Mouse (Mus musculus) neural tube, embryonic 12.5 days (tissue): ENCODE results near the gene Inpp5k. TPM values are rescaled to one million over a fixed set of nuclear protein-coding genes. Genes with fewer than 3 reads are reported as not detected.

Experiments
- ATAC-seq: fragments of 200-750 bp; cut with Nextera tagmentation; 2 replicates; pipeline ENCODE4 v1.8.0; 2017; ENCODE audit warnings: low read depth, mild to moderate bottlenecking, moderate TSS enrichment, moderate library complexity; ENCODE audit not compliant: low FRiP score
- H3K27ac ChIP-seq: fragments of 300-500 bp; sonication (generic); 2 replicates; pipeline ENCODE4 v1.5.1; 2016
- H3K27me3 ChIP-seq: fragments of 300-500 bp; sonication (generic); replicated peaks from 2 replicates; pipeline ENCODE4 v1.6.1; 2016; ENCODE audit warnings: mild to moderate bottlenecking
- H3K36me3 ChIP-seq: fragments of 300-500 bp; sonication (generic); 2 replicates; pipeline ENCODE4 v1.6.1; 2016; ENCODE audit warnings: mild to moderate bottlenecking
- H3K4me1 ChIP-seq: fragments of 300-500 bp; sonication (generic); 2 replicates; pipeline ENCODE4 v1.6.1; 2016
- H3K4me2 ChIP-seq: fragments of 300-500 bp; sonication (generic); replicated peaks from 2 replicates; pipeline ENCODE4 v1.6.1; 2016; ENCODE audit warnings: mild to moderate bottlenecking
- H3K4me3 ChIP-seq: fragments of 300-500 bp; sonication (generic); 2 replicates; pipeline ENCODE4 v1.5.1; 2016
- H3K9ac ChIP-seq: fragments of 300-500 bp; sonication (generic); 2 replicates; pipeline ENCODE4 v1.6.1; 2016; ENCODE audit warnings: mild to moderate bottlenecking
- H3K9me3 ChIP-seq: fragments of 300-500 bp; sonication (generic); 2 replicates; pipeline ENCODE4 v1.6.1; 2016; ENCODE audit warnings: mild to moderate bottlenecking
- WGBS: fragments of 180-500 bp; shearing (Covaris S2); methylation state at CpG from one replicate; pipeline ENCODE4 v1.1.7; 2016; 5-methylcytosine and 5-hydroxymethylcytosine counted together
- polyA plus RNA-seq: library from polyadenylated mRNA; unstranded; fragments of >200 nt; fragmentation: Nextera tagmentation; extraction: Ambion mirVana; gene quantifications from 2 replicates; pipeline ENCODE4 v1.2.1, GENCODE M21; 2016

The Inpp5k gene
- polyA plus RNA-seq, 1 experiment from 2014 or later = 31.4 TPM

DNA sequence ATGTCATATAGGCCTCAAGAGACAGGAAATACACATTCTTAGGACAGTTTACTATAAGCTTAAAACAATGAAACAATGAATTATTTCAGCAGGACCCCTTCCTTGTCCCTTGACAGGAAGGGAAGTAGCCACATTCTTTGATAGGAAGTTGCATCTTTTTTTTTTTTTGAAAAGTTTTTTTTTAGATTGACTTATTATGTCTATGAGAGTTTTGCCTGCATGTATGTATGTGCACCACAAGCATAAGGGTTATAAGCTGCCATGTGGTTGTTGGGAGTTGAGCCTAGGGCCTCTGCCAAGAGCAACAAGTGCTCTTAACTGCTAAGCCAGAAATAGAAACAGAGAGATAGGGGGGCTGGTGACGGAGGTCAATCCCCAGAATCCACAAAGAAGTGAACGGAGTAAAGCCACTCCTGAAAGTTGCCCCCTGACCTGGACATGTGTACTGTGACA is 6.7 kb upstream of the Inpp5k start:
- Histone ChIP-seq H3K4me2 (no peak overlapping the region), H3K27me3 (no peaks in the 10 kb centered on the region), H3K4me1 (no peaks in the 10 kb centered on the region), H3K9ac (no peak overlapping the region), H3K36me3 (peaks cover 67% of the 10 kb centered on the region), H3K9me3 (no peaks in the 10 kb centered on the region), H3K4me3 (no peak overlapping the region), H3K27ac (no peak overlapping the region)
- 70% methylated on average over 2 of the region's 2 CpGs for WGBS
- no peak for ATAC-seq

DNA sequence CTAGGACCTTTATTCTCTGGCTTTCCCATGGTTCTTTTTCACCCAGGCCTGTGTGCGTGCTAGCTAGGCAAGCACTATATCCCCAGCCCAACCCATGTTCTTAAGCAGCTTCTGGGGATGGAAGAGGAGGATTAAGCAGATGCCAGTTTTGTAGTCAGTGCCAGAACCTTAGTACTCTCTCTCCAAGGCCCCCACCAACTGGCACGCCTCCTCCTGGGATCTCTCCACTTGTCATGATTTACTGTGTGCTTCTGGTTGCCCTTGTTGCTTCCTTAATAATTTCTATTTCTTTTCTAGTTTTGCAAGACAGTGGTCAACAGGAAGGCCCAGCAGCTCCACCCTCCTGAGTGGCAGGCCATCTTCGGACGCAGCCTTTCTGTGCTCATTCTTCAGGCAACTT is 5.0 kb upstream of the Inpp5k start:
- H3K9me3 ChIP-seq = no peaks in the 10 kb centered on the region
- WGBS = 93% methylated on average over 4 of the region's 4 CpGs
- peaks cover 50% of the 10 kb centered on the region for H3K36me3 ChIP-seq
- H3K4me2 ChIP-seq = no peak overlapping the region
- no peak overlapping the region for H3K9ac ChIP-seq
- no peak overlapping the region for H3K27ac ChIP-seq
- ATAC-seq = no peak
- peaks cover 9% of the 10 kb centered on the region for H3K4me1 ChIP-seq
- H3K27me3 ChIP-seq = no peaks in the 10 kb centered on the region
- no peak overlapping the region for H3K4me3 ChIP-seq

GRCm38 (mm10) chr11:75630098-75630497 is 690 bp upstream of the Inpp5k start:
- Histone ChIP-seq H3K4me1 (peaks cover 24% of the 10 kb centered on the region), H3K4me3 (peak overlapping the region; percentile 51), H3K36me3 (peaks cover 34% of the 10 kb centered on the region), H3K4me2 (peak overlapping the region; percentile 83), H3K9ac (peak overlapping the region; percentile 74; the same call in 1 of the 2 replicates), H3K27me3 (no peaks in the 10 kb centered on the region), H3K9me3 (no peaks in the 10 kb centered on the region), H3K27ac (no peak overlapping the region)
- WGBS = 13% methylated on average over 5 of the region's 5 CpGs
- ATAC-seq = peak; percentile 6; the same call in 1 of the 2 replicates

- Histone ChIP-seq H3K9ac (peak overlapping the region; percentile 74), H3K4me2 (peak overlapping the region; percentile 83), H3K27ac (no peak overlapping the region), H3K36me3 (peaks cover 26% of the 10 kb centered on the region), H3K9me3 (no peaks in the 10 kb centered on the region), H3K4me1 (peaks cover 24% of the 10 kb centered on the region), H3K4me3 (peak overlapping the region; percentile 51), H3K27me3 (no peaks in the 10 kb centered on the region)
- ATAC-seq = no peak
- WGBS = 19% methylated on average over 13 of the region's 13 CpGs
These were observed 905 bp downstream of the Inpp5k start for GRCm38 (mm10) chr11:75631561-75632225.

DNA sequence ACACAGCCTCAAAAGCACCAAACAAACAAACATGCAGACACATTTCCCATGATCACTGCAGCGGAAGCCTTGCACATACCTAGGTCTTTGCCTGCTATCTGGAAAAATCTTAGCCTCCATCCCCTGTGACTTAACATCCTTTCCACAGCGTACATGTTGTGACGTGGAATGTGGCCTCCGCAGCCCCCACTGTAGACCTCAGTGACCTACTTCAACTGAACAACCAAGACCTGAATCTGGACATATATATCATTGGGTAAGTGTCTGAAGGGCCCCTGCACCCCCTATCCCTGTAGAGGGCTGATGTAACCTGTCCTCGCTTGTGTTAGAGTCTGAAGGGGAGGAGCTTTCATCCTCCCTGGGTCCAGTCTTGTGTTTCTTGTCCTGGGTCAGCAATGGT is 2.1 kb downstream of the Inpp5k start:
- WGBS = 91% methylated on average over 5 of the region's 5 CpGs
- Histone ChIP-seq H3K27me3 (no peaks in the 10 kb centered on the region), H3K4me3 (no peak overlapping the region), H3K9me3 (no peaks in the 10 kb centered on the region), H3K27ac (no peak overlapping the region), H3K4me2 (no peak overlapping the region), H3K36me3 (peaks cover 26% of the 10 kb centered on the region), H3K4me1 (peaks cover 24% of the 10 kb centered on the region), H3K9ac (no peak overlapping the region)
- no peak for ATAC-seq

GRCm38 (mm10) chr11:75634801-75635200 is 4.0 kb downstream of the Inpp5k start:
- no peak overlapping the region for H3K4me2 ChIP-seq
- no peak overlapping the region for H3K4me3 ChIP-seq
- no peak for ATAC-seq
- H3K4me1 ChIP-seq = peaks cover 19% of the 10 kb centered on the region
- no peak overlapping the region for H3K27ac ChIP-seq
- no peaks in the 10 kb centered on the region for H3K9me3 ChIP-seq
- H3K9ac ChIP-seq = no peak overlapping the region
- no peaks in the 10 kb centered on the region for H3K27me3 ChIP-seq
- 87% methylated on average over 3 of the region's 3 CpGs for WGBS
- peaks cover 24% of the 10 kb centered on the region for H3K36me3 ChIP-seq

- Histone ChIP-seq H3K36me3 (peaks cover 24% of the 10 kb centered on the region), H3K4me2 (no peak overlapping the region), H3K4me1 (peaks cover 14% of the 10 kb centered on the region), H3K9ac (no peak overlapping the region), H3K9me3 (no peaks in the 10 kb centered on the region), H3K27ac (no peak overlapping the region), H3K4me3 (no peak overlapping the region), H3K27me3 (no peaks in the 10 kb centered on the region)
- 74% methylated on average over 11 of the region's 11 CpGs for WGBS
- no peak for ATAC-seq
These were observed 4.5 kb downstream of the Inpp5k start for GRCm38 (mm10) chr11:75635315-75635714.

- Histone ChIP-seq H3K4me1 (no peaks in the 10 kb centered on the region), H3K4me3 (no peak overlapping the region), H3K9ac (no peak overlapping the region), H3K27ac (no peak overlapping the region), H3K36me3 (0 out of 2 replicates have a peak, but pooled peaks cover 2% of the 10 kb centered on the region), H3K9me3 (no peaks in the 10 kb centered on the region), H3K27me3 (no peaks in the 10 kb centered on the region), H3K4me2 (no peak overlapping the region)
- WGBS = 79% methylated on average over 5 of the region's 5 CpGs
- no peak for ATAC-seq
These were observed 12.5 kb downstream of the Inpp5k start for GRCm38 (mm10) chr11:75643323-75643722.

DNA sequence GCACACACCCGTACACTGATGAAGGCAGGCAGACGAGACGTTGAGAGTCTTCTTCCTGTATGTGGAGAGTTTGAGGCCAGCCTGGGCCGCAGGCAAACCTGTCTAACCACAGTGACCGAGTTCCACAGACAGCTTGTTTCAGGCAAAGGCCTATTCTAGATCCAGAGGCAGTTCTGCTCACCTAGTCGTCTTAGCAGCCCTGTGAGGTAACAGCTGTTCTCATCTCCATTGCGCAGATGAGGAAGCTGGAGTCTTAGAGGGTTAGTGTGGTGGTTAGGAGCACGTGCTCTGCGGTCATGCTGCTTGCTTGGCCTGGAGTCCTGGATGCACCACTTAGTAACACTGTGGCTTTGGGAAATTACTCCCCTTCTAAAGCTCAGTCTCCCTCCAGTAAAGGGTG is 13.9 kb downstream of the Inpp5k start:
- 83% methylated on average over 9 of the region's 9 CpGs for WGBS
- Histone ChIP-seq H3K4me2 (no peak overlapping the region), H3K9me3 (no peaks in the 10 kb centered on the region), H3K27me3 (no peaks in the 10 kb centered on the region), H3K9ac (no peak overlapping the region), H3K27ac (no peak overlapping the region), H3K4me3 (no peak overlapping the region), H3K36me3 (no peaks in the 10 kb centered on the region), H3K4me1 (no peaks in the 10 kb centered on the region)
- no peak for ATAC-seq

GRCm38 (mm10) chr11:75647681-75648211 is 17.0 kb downstream of the Inpp5k start:
- Histone ChIP-seq H3K36me3 (no peaks in the 10 kb centered on the region), H3K9me3 (no peaks in the 10 kb centered on the region), H3K27me3 (peaks cover 5% of the 10 kb centered on the region), H3K27ac (no peak overlapping the region), H3K4me2 (no peak overlapping the region), H3K9ac (no peak overlapping the region; the same call in 1 of the 2 replicates), H3K4me3 (no peak overlapping the region), H3K4me1 (peaks cover 14% of the 10 kb centered on the region)
- no peak for ATAC-seq
- WGBS = 71% methylated on average over 6 of the region's 6 CpGs

DNA sequence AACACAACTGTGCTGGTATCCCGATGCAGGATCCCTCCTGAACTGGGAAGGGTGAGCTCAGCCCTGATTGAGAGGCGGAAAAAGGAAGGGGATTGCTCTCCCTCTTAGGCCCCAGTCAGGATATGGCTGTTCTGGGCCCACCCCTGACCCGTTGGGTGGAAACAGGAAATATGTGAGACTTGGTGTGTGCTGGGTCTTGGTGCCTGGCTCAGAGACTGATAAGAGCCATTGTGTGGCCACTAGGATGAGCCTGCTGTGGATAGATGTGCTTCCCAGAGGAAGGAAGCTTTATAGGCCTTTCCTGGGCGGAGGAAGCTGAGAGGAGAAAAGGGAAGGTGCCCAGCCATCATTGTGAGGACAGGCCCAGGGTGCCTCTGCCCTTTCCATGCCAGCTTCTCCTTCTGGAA is 18.4 kb downstream of the Inpp5k start:
- Histone ChIP-seq H3K4me1 (peaks cover 21% of the 10 kb centered on the region), H3K9me3 (no peaks in the 10 kb centered on the region), H3K27ac (no peak overlapping the region), H3K9ac (no peak overlapping the region), H3K27me3 (peaks cover 16% of the 10 kb centered on the region), H3K36me3 (no peaks in the 10 kb centered on the region), H3K4me3 (no peak overlapping the region), H3K4me2 (no peak overlapping the region)
- ATAC-seq = no peak
- 78% methylated on average over 4 of the region's 4 CpGs for WGBS

GRCm38 (mm10) chr11:75650311-75650710 is 19.5 kb downstream of the Inpp5k start, which contains the start of gene Myo1c:
TSS of gene Myo1c (plus strand) at chr11:75650504.
- Histone ChIP-seq H3K4me1 (peaks cover 26% of the 10 kb centered on the region), H3K27ac (0 out of 2 replicates have a peak within 1 kb of the TSS, but pooled peaks have one; percentile 10), H3K9ac (peak within 1 kb of the TSS; percentile 75), H3K4me3 (peak within 1 kb of the TSS; percentile 56), H3K4me2 (peak within 1 kb of the TSS; percentile 88), H3K27me3 (peaks cover 25% of the 10 kb centered on the region), H3K36me3 (no peaks in the 10 kb centered on the region), H3K9me3 (no peaks in the 10 kb centered on the region)
- no peak for ATAC-seq
- 77% methylated on average over 7 of the region's 7 CpGs for WGBS
